Mouse (Mus musculus) midbrain, embryonic 16.5 days (tissue): ENCODE results near the gene Cfap58. TPM values are rescaled to one million over a fixed set of nuclear protein-coding genes. Genes with fewer than 3 reads are reported as not detected.

ENCODE experiments used
- ATAC-seq: fragments of 200-750 bp; cut with Nextera tagmentation; 2 replicates; pipeline ENCODE4 v1.8.0; 2017; ENCODE audit warnings: moderate TSS enrichment
- H3K27ac ChIP-seq: fragments of 300-500 bp; sonication (generic); 2 replicates; pipeline ENCODE4 v1.5.1; 2014; ENCODE audit warnings: mild to moderate bottlenecking, low read length, mixed read lengths
- H3K27me3 ChIP-seq: fragments of 300-500 bp; sonication (generic); 2 replicates; pipeline ENCODE4 v1.6.1; 2014; ENCODE audit warnings: low read depth, low read length, mixed read lengths; ENCODE audit not compliant: control insufficient read depth, insufficient read depth
- H3K36me3 ChIP-seq: fragments of 300-500 bp; sonication (generic); 2 replicates; pipeline ENCODE4 v1.6.1; 2014; ENCODE audit warnings: mild to moderate bottlenecking, low read length, moderate library complexity, mixed read lengths; ENCODE audit not compliant: control insufficient read depth, insufficient read depth
- H3K4me1 ChIP-seq: fragments of 300-500 bp; sonication (generic); 2 replicates; pipeline ENCODE4 v1.6.1; 2014; ENCODE audit warnings: mild to moderate bottlenecking, low read length, mixed read lengths; ENCODE audit not compliant: control insufficient read depth, insufficient read depth
- H3K4me2 ChIP-seq: fragments of 300-500 bp; sonication (generic); 2 replicates; pipeline ENCODE4 v1.6.1; 2014; ENCODE audit warnings: mild to moderate bottlenecking, low read length, mixed read lengths
- H3K4me3 ChIP-seq: fragments of 300-500 bp; sonication (generic); 2 replicates; pipeline ENCODE4 v1.5.1; 2014; ENCODE audit warnings: low read depth, mild to moderate bottlenecking, low read length, moderate library complexity, mixed read lengths
- H3K9ac ChIP-seq: fragments of 300-500 bp; sonication (generic); 2 replicates; pipeline ENCODE4 v1.6.1; 2014; ENCODE audit warnings: low read depth, low read length, mixed read lengths
- H3K9me3 ChIP-seq: fragments of 300-500 bp; sonication (generic); replicated peaks from 2 replicates; pipeline ENCODE4 v1.6.1; 2014; ENCODE audit warnings: mild to moderate bottlenecking, low read length, mixed read lengths; ENCODE audit not compliant: control insufficient read depth, poor library complexity, severe bottlenecking
- WGBS: fragments of 180-500 bp; shearing (Covaris S2); extraction: QIAGEN DNeasy Blood & Tissue Kit; methylation state at CpG from one replicate; pipeline ENCODE4 v1.1.7; 2014; 5-methylcytosine and 5-hydroxymethylcytosine counted together
- polyA plus RNA-seq: library from polyadenylated mRNA; unstranded; fragments of >200 nt; fragmentation: Nextera tagmentation; extraction: Ambion mirVana; gene quantifications from 2 replicates; pipeline ENCODE4 v1.2.1, GENCODE M21; 2015

The Cfap58 gene
- polyA plus RNA-seq: 0.57 and 0.90 TPM in 2 replicates

DNA sequence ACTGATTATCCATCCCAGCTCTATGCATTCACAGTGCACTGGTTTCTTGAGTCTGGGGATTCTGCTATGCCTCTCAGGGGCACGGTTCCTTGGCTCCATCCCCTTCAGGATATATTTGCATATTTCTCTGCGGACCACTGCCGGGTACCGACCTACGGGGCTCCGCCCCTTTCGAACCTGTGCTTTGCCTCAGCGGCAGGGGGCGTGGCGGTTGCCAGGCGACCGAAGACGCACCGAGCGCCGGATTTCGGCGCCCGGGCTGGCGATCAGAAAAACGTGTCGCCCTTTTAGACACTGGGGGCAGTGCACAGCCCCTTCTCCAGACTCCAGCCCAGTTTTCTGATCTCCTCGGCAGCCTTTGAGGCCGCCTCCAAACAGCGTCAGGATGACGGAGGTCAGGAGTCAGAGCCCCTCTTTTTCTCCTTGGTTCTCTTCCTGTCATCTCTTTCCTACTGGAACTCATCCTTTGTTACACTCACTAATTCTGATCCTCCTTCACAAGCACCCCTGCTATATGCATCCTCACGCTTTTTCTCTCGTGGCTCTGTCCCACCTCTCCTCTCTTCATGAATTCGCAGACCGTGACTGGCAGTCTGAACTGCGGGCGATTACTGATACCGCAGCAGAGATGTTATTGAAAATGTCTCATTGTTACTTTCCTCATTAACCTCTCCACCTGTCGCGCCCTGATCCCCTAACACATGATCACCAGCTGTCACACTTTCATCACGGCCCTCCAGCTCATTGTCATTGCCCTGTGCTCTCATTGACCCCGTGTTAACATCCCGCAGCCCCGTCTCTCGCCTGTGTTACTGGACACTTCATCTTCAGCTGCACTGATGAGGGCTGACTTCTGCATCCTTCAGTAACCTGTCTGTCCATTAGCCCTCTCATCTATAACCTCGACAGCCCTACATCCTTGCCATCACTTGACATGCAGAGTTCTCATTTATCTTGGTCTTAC lies at the start of gene Cfap58:
Gene Cfap58, plus strand, starts transcription at position 233 of the 964 bp plus-strand sequence.
- peak; percentile 92 for ATAC-seq
- peaks cover 3% of the 10 kb centered on the region for H3K27me3 ChIP-seq
- H3K4me1 ChIP-seq: no peaks in the 10 kb centered on the region
- WGBS: 3% methylated on average over 41 of the region's 41 CpGs
- H3K27ac ChIP-seq: peak within 1 kb of the TSS; percentile 18
- H3K36me3 ChIP-seq: no peaks in the 10 kb centered on the region
- H3K9ac ChIP-seq: peak within 1 kb of the TSS; percentile 53
- peak within 1 kb of the TSS; percentile 35 for H3K4me3 ChIP-seq
- H3K9me3 ChIP-seq: no peaks in the 10 kb centered on the region
- H3K4me2 ChIP-seq: peak within 1 kb of the TSS; percentile 66

GRCm38 (mm10) chr19:47888037-47888436 lies 49.4 kb upstream of the Cfap58 start:
- ATAC-seq: no peak
- Histone ChIP-seq H3K4me1 (no peaks in the 10 kb centered on the region), H3K9me3 (no peaks in the 10 kb centered on the region), H3K4me3 (no peak overlapping the region), H3K36me3 (no peaks in the 10 kb centered on the region), H3K27me3 (no peaks in the 10 kb centered on the region), H3K27ac (no peak overlapping the region), H3K4me2 (no peak overlapping the region), H3K9ac (no peak overlapping the region)
- WGBS: 93% methylated on average over 8 of the region's 8 CpGs

- Histone ChIP-seq H3K27me3 (no peaks in the 10 kb centered on the region), H3K27ac (no peak overlapping the region), H3K4me1 (no peaks in the 10 kb centered on the region), H3K4me3 (no peak overlapping the region), H3K36me3 (no peaks in the 10 kb centered on the region), H3K9ac (no peak overlapping the region), H3K9me3 (no peaks in the 10 kb centered on the region), H3K4me2 (no peak overlapping the region)
- no peak for ATAC-seq
- 74% methylated on average over 10 of the region's 10 CpGs for WGBS
Observed at GRCm38 (mm10) chr19:47890489-47891130, 46.9 kb upstream of the Cfap58 start.

GRCm38 (mm10) chr19:47891562-47892312 lies 45.7 kb upstream of the Cfap58 start:
- Histone ChIP-seq H3K36me3 (no peaks in the 10 kb centered on the region), H3K9ac (no peak overlapping the region), H3K9me3 (no peaks in the 10 kb centered on the region), H3K4me1 (no peaks in the 10 kb centered on the region), H3K27ac (no peak overlapping the region), H3K4me3 (no peak overlapping the region), H3K27me3 (no peaks in the 10 kb centered on the region), H3K4me2 (no peak overlapping the region)
- ATAC-seq: no peak
- WGBS: 84% methylated on average over 11 of the region's 11 CpGs

GRCm38 (mm10) chr19:47893092-47893491 lies 44.4 kb upstream of the Cfap58 start:
- Histone ChIP-seq H3K27ac (no peak overlapping the region), H3K4me2 (no peak overlapping the region), H3K9ac (no peak overlapping the region), H3K27me3 (no peaks in the 10 kb centered on the region), H3K9me3 (no peaks in the 10 kb centered on the region), H3K36me3 (no peaks in the 10 kb centered on the region), H3K4me3 (no peak overlapping the region), H3K4me1 (no peaks in the 10 kb centered on the region)
- no peak for ATAC-seq
- WGBS: 92% methylated on average over 6 of the region's 6 CpGs

GRCm38 (mm10) chr19:47898472-47899079 lies 38.9 kb upstream of the Cfap58 start:
- Histone ChIP-seq H3K4me1 (no peaks in the 10 kb centered on the region), H3K9ac (no peak overlapping the region), H3K27me3 (no peaks in the 10 kb centered on the region), H3K9me3 (no peaks in the 10 kb centered on the region), H3K4me3 (no peak overlapping the region), H3K36me3 (no peaks in the 10 kb centered on the region), H3K4me2 (no peak overlapping the region), H3K27ac (no peak overlapping the region)
- 93% methylated on average over 8 of the region's 8 CpGs for WGBS
- no peak for ATAC-seq

DNA sequence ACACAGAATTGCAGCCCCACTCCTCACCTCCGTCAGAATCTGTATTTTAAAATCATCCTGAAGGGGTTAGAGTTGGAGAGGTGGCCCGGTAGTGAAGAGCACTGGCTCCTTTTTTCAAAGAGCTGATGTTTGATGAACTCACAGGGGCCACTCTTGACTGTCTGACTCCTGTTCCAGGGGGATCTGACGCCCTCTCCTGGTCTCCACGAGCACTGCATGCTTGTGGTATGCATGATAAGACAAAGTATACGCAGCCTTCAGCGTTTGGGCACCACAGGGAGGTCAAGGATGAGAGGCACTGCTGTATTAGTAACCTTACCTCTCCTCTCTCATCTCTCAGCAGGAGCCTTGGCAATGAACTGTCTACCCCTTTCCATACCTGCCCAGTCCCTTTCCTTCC lies 37.5 kb upstream of the Cfap58 start:
- Histone ChIP-seq H3K4me3 (no peak overlapping the region), H3K36me3 (no peaks in the 10 kb centered on the region), H3K9ac (no peak overlapping the region), H3K4me1 (no peaks in the 10 kb centered on the region), H3K9me3 (no peaks in the 10 kb centered on the region), H3K27ac (no peak overlapping the region), H3K27me3 (no peaks in the 10 kb centered on the region), H3K4me2 (no peak overlapping the region)
- ATAC-seq: no peak
- 64% methylated on average over 6 of the region's 6 CpGs for WGBS

GRCm38 (mm10) chr19:47900558-47900957 lies 36.9 kb upstream of the Cfap58 start:
- Histone ChIP-seq H3K4me1 (no peaks in the 10 kb centered on the region), H3K36me3 (no peaks in the 10 kb centered on the region), H3K4me2 (no peak overlapping the region), H3K27me3 (no peaks in the 10 kb centered on the region), H3K4me3 (no peak overlapping the region), H3K9me3 (no peaks in the 10 kb centered on the region), H3K9ac (no peak overlapping the region), H3K27ac (no peak overlapping the region)
- WGBS: 87% methylated on average over 10 of the region's 10 CpGs
- no peak for ATAC-seq
